Mouse (Mus musculus): Measurements from ENCODE around the gene Sln. TPM values are rescaled to one million over a fixed set of nuclear protein-coding genes. Genes with fewer than 3 reads are reported as not detected.

Gene Sln
- total and polyA plus RNA-seq, 3 experiments, result not detected

DNA sequence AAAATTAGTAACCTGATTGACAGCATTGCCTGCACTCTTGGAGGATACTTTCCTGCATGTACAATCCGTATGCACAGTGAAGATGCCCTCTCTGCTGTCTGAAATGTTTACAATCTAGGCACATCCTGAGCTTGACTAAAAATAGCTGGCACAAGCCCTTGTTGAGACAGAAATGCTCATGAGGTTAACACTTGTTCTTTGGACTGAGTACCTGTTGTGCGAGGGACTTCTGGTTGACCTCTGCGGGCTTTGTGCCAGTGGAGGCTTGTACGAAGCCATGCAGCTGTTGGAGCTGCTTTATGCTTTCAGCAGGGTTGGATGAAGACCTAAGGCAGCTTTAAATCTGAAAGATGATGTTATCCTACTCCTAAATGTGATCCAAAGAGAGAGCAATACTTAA, 2.2 kb downstream of the Sln start:
- TF ChIP-seq UBTF (IDR thresholded peaks at IDR 0.05; ENCODE audit: low read depth, low read length) (no peak), ZC3H11A (IDR thresholded peaks at IDR 0.05; ENCODE audit: low read depth, low read length) (no peak), ELF1 (IDR thresholded peaks at IDR 0.05; ENCODE audit: low read depth, low read length) (no peak), TCF12 (IDR thresholded peaks at IDR 0.05; ENCODE audit: low read depth, low read length) (no peak), IRF4 (IDR thresholded peaks at IDR 0.05; ENCODE audit: low read depth, low read length) (no peak), PAX5 (IDR thresholded peaks at IDR 0.05; ENCODE audit: low read length) (no peak), CHD1 (IDR thresholded peaks at IDR 0.05; ENCODE audit: low read depth, low read length) (no peak), HCFC1 (IDR thresholded peaks at IDR 0.05; ENCODE audit: low read depth, low read length) (no peak), NELFE (IDR thresholded peaks at IDR 0.05; ENCODE audit: low read depth, low read length) (no peak)
- no peak overlapping the region for H3K27ac ChIP-seq (ENCODE audit: insufficient read depth, low read depth)
- no peaks in the 10 kb centered on the region for H3K27me3 ChIP-seq (replicated peaks)
- in situ Hi-C loops (cut with MboI; ENCODE audit: low pct_ligation_motif_present, low pct_unique_long_range_greater_than_20kb, low sequenced_read_pairs) (no loop called here), dilution Hi-C loops (cut with MboI; ENCODE audit: extremely low pct_ligation_motif_present, extremely low pct_unique_long_range_greater_than_20kb, low sequenced_read_pairs) (no loop called here)
- no peaks in the 10 kb centered on the region for H3K4me1 ChIP-seq (ENCODE audit: control insufficient read depth in 1 of 2, insufficient read depth in 2 of 2)
- no peaks in the 10 kb centered on the region for H3K9me3 ChIP-seq (replicated peaks; ENCODE audit: low read length)
- H3K79me2 ChIP-seq (replicated peaks; ENCODE audit: control insufficient read depth, extremely low read depth, insufficient read depth, poor library complexity, severe bottlenecking), result no peaks in the 10 kb centered on the region
- no peak overlapping the region for H3K9ac ChIP-seq (ENCODE audit: insufficient read depth, low read depth)
- H3K4me2 ChIP-seq (ENCODE audit: insufficient read depth, low read depth, poor library complexity, severe bottlenecking), result no peak overlapping the region
- H3K4me3 ChIP-seq (replicated peaks in 1 of 3; ENCODE audit: low read depth in 2 of 3, low read length in 2 of 3, poor library complexity in 1 of 3), result no peak overlapping the region
- H3K36me3 ChIP-seq (replicated peaks in 1 of 2; ENCODE audit: control insufficient read depth in 1 of 2, insufficient read depth in 1 of 2, low read length in 1 of 2), result no peaks in the 10 kb centered on the region
- no peak for DNase-seq (ENCODE audit: extremely low read depth)

DNA sequence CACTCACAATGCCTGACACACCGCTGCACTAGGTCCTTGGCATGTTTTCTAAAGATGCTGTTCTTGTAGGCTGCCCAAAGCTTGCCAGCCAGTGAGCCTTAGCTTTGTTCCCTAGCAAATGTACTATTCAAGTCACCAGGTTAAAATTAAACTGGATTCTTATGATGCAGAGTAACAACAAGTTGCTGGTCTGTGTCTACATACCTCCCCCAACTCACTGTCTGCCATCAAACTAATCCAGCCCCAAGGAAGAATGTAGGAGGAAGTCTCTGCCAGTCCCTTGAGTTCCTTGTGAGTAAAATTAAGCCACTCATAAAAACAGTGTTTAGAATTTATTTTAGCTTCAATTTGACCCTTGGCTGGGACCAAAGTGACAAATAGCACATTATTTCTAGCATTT, 3.7 kb downstream of the Sln start:
- Histone ChIP-seq H3K9ac (ENCODE audit: insufficient read depth, low read depth) (no peak overlapping the region), H3K27me3 (replicated peaks) (no peaks in the 10 kb centered on the region), H3K4me3 (replicated peaks in 1 of 3; ENCODE audit: low read depth in 2 of 3, low read length in 2 of 3, poor library complexity in 1 of 3) (no peak overlapping the region), H3K4me2 (ENCODE audit: insufficient read depth, low read depth, poor library complexity, severe bottlenecking) (no peak overlapping the region), H3K9me3 (replicated peaks; ENCODE audit: low read length) (no peaks in the 10 kb centered on the region), H3K4me1 (ENCODE audit: control insufficient read depth in 1 of 2, insufficient read depth in 2 of 2) (no peaks in the 10 kb centered on the region), H3K27ac (ENCODE audit: insufficient read depth, low read depth) (no peak overlapping the region), H3K36me3 (replicated peaks in 1 of 2; ENCODE audit: control insufficient read depth in 1 of 2, insufficient read depth in 1 of 2, low read length in 1 of 2) (no peaks in the 10 kb centered on the region), H3K79me2 (replicated peaks; ENCODE audit: control insufficient read depth, extremely low read depth, insufficient read depth, poor library complexity, severe bottlenecking) (no peaks in the 10 kb centered on the region)
- dilution Hi-C loops (cut with MboI; ENCODE audit: extremely low pct_ligation_motif_present, extremely low pct_unique_long_range_greater_than_20kb, low sequenced_read_pairs), result no loop called here
- in situ Hi-C loops (cut with MboI; ENCODE audit: low pct_ligation_motif_present, low pct_unique_long_range_greater_than_20kb, low sequenced_read_pairs), result no loop called here
- no peak for DNase-seq (ENCODE audit: extremely low read depth)
- no peak for TF ChIP-seq SIN3A (IDR thresholded peaks at IDR 0.05; ENCODE audit: low read length)
- no peak for TF ChIP-seq CHD2 (IDR thresholded peaks at IDR 0.05; ENCODE audit: low read length)
- TF ChIP-seq ETS1 (conservative IDR thresholded peaks at IDR 0.05; ENCODE audit: low read depth, low read length), result no peak
- TF ChIP-seq POLR2AphosphoS2 (IDR thresholded peaks at IDR 0.05; ENCODE audit: low read depth, low read length), result no peak
- TF ChIP-seq MAX (IDR thresholded peaks at IDR 0.05; ENCODE audit: low read length), result no peak

DNA sequence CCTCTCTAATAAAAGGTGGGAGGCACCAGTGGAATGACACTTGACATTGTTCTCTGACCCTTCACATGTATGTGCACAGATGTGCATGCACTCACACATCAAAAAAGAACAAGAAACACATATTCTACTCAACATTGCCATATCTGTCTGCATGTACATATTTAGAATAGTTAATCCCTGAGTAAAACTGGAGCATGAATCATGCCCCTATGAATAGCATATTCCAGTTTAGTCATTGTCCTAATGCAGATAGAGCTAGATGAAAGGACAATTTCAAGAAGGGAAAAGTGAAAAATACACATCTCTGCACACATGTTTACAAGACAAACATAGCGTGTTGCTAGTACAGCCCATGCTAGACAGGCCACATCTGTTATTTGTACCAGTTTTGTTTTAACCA, 4.6 kb downstream of the Sln start:
- Histone ChIP-seq H3K36me3 (replicated peaks in 1 of 2; ENCODE audit: control insufficient read depth in 1 of 2, insufficient read depth in 1 of 2, low read length in 1 of 2) (no peaks in the 10 kb centered on the region), H3K4me1 (ENCODE audit: control insufficient read depth in 1 of 2, insufficient read depth in 2 of 2) (no peaks in the 10 kb centered on the region), H3K79me2 (replicated peaks; ENCODE audit: control insufficient read depth, extremely low read depth, insufficient read depth, poor library complexity, severe bottlenecking) (no peaks in the 10 kb centered on the region), H3K4me3 (replicated peaks in 1 of 3; ENCODE audit: low read depth in 2 of 3, low read length in 2 of 3, poor library complexity in 1 of 3) (no peak overlapping the region), H3K9me3 (replicated peaks; ENCODE audit: low read length) (no peaks in the 10 kb centered on the region), H3K27ac (ENCODE audit: insufficient read depth, low read depth) (no peak overlapping the region), H3K9ac (ENCODE audit: insufficient read depth, low read depth) (no peak overlapping the region), H3K27me3 (replicated peaks) (no peaks in the 10 kb centered on the region), H3K4me2 (ENCODE audit: insufficient read depth, low read depth, poor library complexity, severe bottlenecking) (no peak overlapping the region)
- TF ChIP-seq TBP (conservative IDR thresholded peaks at IDR 0.05; ENCODE audit: low read depth, low read length) (no peak), JUND (conservative IDR thresholded peaks at IDR 0.05; ENCODE audit: low read depth, low read length) (no peak), IRF4 (IDR thresholded peaks at IDR 0.05; ENCODE audit: low read depth, low read length) (no peak), POLR2A (IDR thresholded peaks at IDR 0.05; ENCODE audit: low read depth, low read length) (no peak), ZNF384 (IDR thresholded peaks at IDR 0.05; ENCODE audit: low read depth, low read length) (no peak), EP300 (IDR thresholded peaks at IDR 0.05; ENCODE audit: low read length) (no peak), CHD2 (IDR thresholded peaks at IDR 0.05; ENCODE audit: low read length) (no peak), MAFK (IDR thresholded peaks at IDR 0.05; ENCODE audit: insufficient replicate concordance, low read length) (no peak)
- dilution Hi-C loops (cut with MboI; ENCODE audit: extremely low pct_ligation_motif_present, extremely low pct_unique_long_range_greater_than_20kb, low sequenced_read_pairs), result no loop called here
- DNase-seq (ENCODE audit: extremely low read depth), result no peak
- in situ Hi-C loops (cut with MboI; ENCODE audit: low pct_ligation_motif_present, low pct_unique_long_range_greater_than_20kb, low sequenced_read_pairs), result no loop called here

Data from CH12.LX (cell line).